Mouse (Mus musculus): ENCODE results near the gene Gm17334.

DNA sequence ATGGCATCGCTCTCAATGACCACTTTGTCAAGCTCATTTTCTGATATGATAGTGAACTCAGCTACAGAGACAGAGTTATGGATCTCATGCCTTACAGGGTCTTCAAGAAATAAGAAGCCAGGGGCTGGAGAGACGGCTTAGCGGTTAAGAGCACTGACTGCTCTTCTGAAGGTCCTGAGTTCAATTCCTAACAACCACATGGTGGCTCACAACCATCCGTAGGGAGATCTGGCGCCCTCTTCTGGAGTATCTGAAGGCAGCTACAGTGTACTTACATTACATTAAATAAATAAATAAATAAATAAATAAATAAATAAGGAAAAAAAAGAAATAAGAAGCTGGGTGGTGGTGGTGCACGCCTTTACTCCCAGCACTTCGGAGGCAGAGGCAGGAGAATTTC lies 39.2 kb downstream of the Gm17334 start:
- TF ChIP-seq POLR2A (IDR thresholded peaks at IDR 0.05; ENCODE audit: low read depth, low read length): no peak
- TF ChIP-seq CTCF (IDR thresholded peaks at IDR 0.05; ENCODE audit: extremely low read depth, insufficient read depth, insufficient read length, insufficient replicate concordance): no peak
